Mouse (Mus musculus): ENCODE results near the gene Ipcef1. TPM values are rescaled to one million over a fixed set of nuclear protein-coding genes. Genes with fewer than 3 reads are reported as not detected.

Gene Ipcef1
- 0.48 TPM in 2 replicates for polyA plus RNA-seq (2016; fragmentation: Nextera tagmentation; extraction: Ambion mirVana)

GRCm38 (mm10) chr10:7052315-7053017 lies at the start of gene Ipcef1:
Gene Ipcef1 (minus strand): TSS chr10:7052478.
- WGBS, result 25% methylated on average over 12 of the region's 12 CpGs
- Histone ChIP-seq H3K9me3 (replicated peaks) (no peaks in the 10 kb centered on the region), H3K9ac (no peak within 1 kb of the TSS), H3K4me3 (no peak within 1 kb of the TSS; the same call in 1 of the 2 replicates), H3K36me3 (no peaks in the 10 kb centered on the region), H3K27me3 (no peaks in the 10 kb centered on the region), H3K4me2 (replicated peaks) (peak within 1 kb of the TSS; percentile 29), H3K4me1 (no peaks in the 10 kb centered on the region), H3K27ac (no peak within 1 kb of the TSS)
- no peak; the same call in 1 of the 2 replicates for ATAC-seq (ENCODE audit: low FRiP score)

- no peak for ATAC-seq (ENCODE audit: low FRiP score)
- 91% methylated on average over 1 of the region's 1 CpGs for WGBS
- H3K36me3 ChIP-seq, result no peaks in the 10 kb centered on the region
- H3K9ac ChIP-seq, result no peak overlapping the region
- H3K27me3 ChIP-seq, result no peaks in the 10 kb centered on the region
- no peak overlapping the region for H3K4me2 ChIP-seq (replicated peaks)
- no peaks in the 10 kb centered on the region for H3K4me1 ChIP-seq
- H3K9me3 ChIP-seq (replicated peaks), result no peaks in the 10 kb centered on the region
- H3K27ac ChIP-seq, result no peak overlapping the region
- H3K4me3 ChIP-seq, result no peak overlapping the region
Observed at GRCm38 (mm10) chr10:7077971-7078370, 25.7 kb upstream of the Ipcef1 start.

- WGBS, result 86% methylated on average over 7 of the region's 7 CpGs
- Histone ChIP-seq H3K27me3 (no peaks in the 10 kb centered on the region), H3K4me1 (no peaks in the 10 kb centered on the region), H3K27ac (no peak overlapping the region), H3K9ac (no peak overlapping the region), H3K9me3 (replicated peaks) (no peaks in the 10 kb centered on the region), H3K36me3 (no peaks in the 10 kb centered on the region), H3K4me2 (replicated peaks) (no peak overlapping the region), H3K4me3 (no peak overlapping the region)
- no peak for ATAC-seq (ENCODE audit: low FRiP score)
Observed at GRCm38 (mm10) chr10:7077389-7077808, 25.1 kb upstream of the Ipcef1 start.

- ATAC-seq (ENCODE audit: low FRiP score), result peak; percentile 32; the same call in 1 of the 2 replicates
- Histone ChIP-seq H3K27me3 (no peaks in the 10 kb centered on the region), H3K9ac (no peak overlapping the region), H3K4me2 (replicated peaks) (peak overlapping the region; percentile 8), H3K4me1 (no peaks in the 10 kb centered on the region), H3K27ac (no peak overlapping the region), H3K4me3 (no peak overlapping the region), H3K9me3 (replicated peaks) (no peaks in the 10 kb centered on the region), H3K36me3 (no peaks in the 10 kb centered on the region)
- 57% methylated on average over 7 of the region's 8 CpGs for WGBS
Observed at GRCm38 (mm10) chr10:7076662-7077211, 24.5 kb upstream of the Ipcef1 start.

GRCm38 (mm10) chr10:7076201-7076600 lies 23.9 kb upstream of the Ipcef1 start:
- H3K9ac ChIP-seq, result no peak overlapping the region
- ATAC-seq (ENCODE audit: low FRiP score), result peak; percentile 85
- no peak overlapping the region for H3K27ac ChIP-seq
- no peaks in the 10 kb centered on the region for H3K4me1 ChIP-seq
- no peaks in the 10 kb centered on the region for H3K27me3 ChIP-seq
- no peaks in the 10 kb centered on the region for H3K9me3 ChIP-seq (replicated peaks)
- H3K4me3 ChIP-seq, result no peak overlapping the region
- H3K4me2 ChIP-seq (replicated peaks), result peak overlapping the region; percentile 8; the same call in 1 of the 2 replicates
- WGBS, result 17% methylated on average over 8 of the region's 8 CpGs
- no peaks in the 10 kb centered on the region for H3K36me3 ChIP-seq

- H3K27ac ChIP-seq, result no peak overlapping the region
- H3K4me3 ChIP-seq, result no peak overlapping the region
- H3K36me3 ChIP-seq, result no peaks in the 10 kb centered on the region
- H3K9ac ChIP-seq, result no peak overlapping the region
- WGBS, result 86% methylated on average over 2 of the region's 2 CpGs
- no peak overlapping the region for H3K4me2 ChIP-seq (replicated peaks)
- H3K9me3 ChIP-seq (replicated peaks), result no peaks in the 10 kb centered on the region
- no peaks in the 10 kb centered on the region for H3K27me3 ChIP-seq
- ATAC-seq (ENCODE audit: low FRiP score), result no peak
- no peaks in the 10 kb centered on the region for H3K4me1 ChIP-seq
Observed at GRCm38 (mm10) chr10:7075661-7076060, 23.4 kb upstream of the Ipcef1 start.

- Histone ChIP-seq H3K27me3 (no peaks in the 10 kb centered on the region), H3K4me2 (replicated peaks) (no peak overlapping the region), H3K4me3 (no peak overlapping the region), H3K9me3 (replicated peaks) (no peaks in the 10 kb centered on the region), H3K4me1 (no peaks in the 10 kb centered on the region), H3K36me3 (no peaks in the 10 kb centered on the region), H3K9ac (no peak overlapping the region), H3K27ac (no peak overlapping the region)
- WGBS, result 89% methylated on average over 2 of the region's 2 CpGs
- ATAC-seq (ENCODE audit: low FRiP score), result no peak
Observed at GRCm38 (mm10) chr10:7074231-7074630, 22.0 kb upstream of the Ipcef1 start.

- H3K9me3 ChIP-seq (replicated peaks), result no peaks in the 10 kb centered on the region
- H3K27ac ChIP-seq, result no peak overlapping the region
- no peaks in the 10 kb centered on the region for H3K4me1 ChIP-seq
- no peaks in the 10 kb centered on the region for H3K27me3 ChIP-seq
- WGBS, result 90% methylated on average over 5 of the region's 5 CpGs
- H3K9ac ChIP-seq, result no peak overlapping the region
- H3K36me3 ChIP-seq, result no peaks in the 10 kb centered on the region
- no peak overlapping the region for H3K4me2 ChIP-seq (replicated peaks)
- no peak for ATAC-seq (ENCODE audit: low FRiP score)
- no peak overlapping the region for H3K4me3 ChIP-seq
Observed at GRCm38 (mm10) chr10:7070924-7071323, 18.6 kb upstream of the Ipcef1 start.

GRCm38 (mm10) chr10:7070100-7070835 lies 18.0 kb upstream of the Ipcef1 start:
- ATAC-seq (ENCODE audit: low FRiP score), result peak; percentile 46; the same call in 1 of the 2 replicates
- no peak overlapping the region for H3K9ac ChIP-seq
- WGBS, result 72% methylated on average over 8 of the region's 8 CpGs
- no peak overlapping the region for H3K27ac ChIP-seq
- no peak overlapping the region for H3K4me3 ChIP-seq
- no peak overlapping the region for H3K4me2 ChIP-seq (replicated peaks)
- no peaks in the 10 kb centered on the region for H3K36me3 ChIP-seq
- no peaks in the 10 kb centered on the region for H3K27me3 ChIP-seq
- no peaks in the 10 kb centered on the region for H3K9me3 ChIP-seq (replicated peaks)
- no peaks in the 10 kb centered on the region for H3K4me1 ChIP-seq

GRCm38 (mm10) chr10:7069090-7069489 lies 16.8 kb upstream of the Ipcef1 start:
- no peaks in the 10 kb centered on the region for H3K27me3 ChIP-seq
- no peaks in the 10 kb centered on the region for H3K9me3 ChIP-seq (replicated peaks)
- H3K4me1 ChIP-seq, result no peaks in the 10 kb centered on the region
- no peak for ATAC-seq (ENCODE audit: low FRiP score)
- no peak overlapping the region for H3K4me3 ChIP-seq
- H3K27ac ChIP-seq, result no peak overlapping the region
- H3K36me3 ChIP-seq, result no peaks in the 10 kb centered on the region
- H3K9ac ChIP-seq, result no peak overlapping the region
- no peak overlapping the region for H3K4me2 ChIP-seq (replicated peaks)
- 90% methylated on average over 2 of the region's 2 CpGs for WGBS

GRCm38 (mm10) chr10:7068608-7069007 lies 16.3 kb upstream of the Ipcef1 start:
- WGBS, result 69% methylated on average over 12 of the region's 12 CpGs
- Histone ChIP-seq H3K4me3 (no peak overlapping the region), H3K9ac (no peak overlapping the region), H3K27ac (no peak overlapping the region), H3K27me3 (no peaks in the 10 kb centered on the region), H3K36me3 (no peaks in the 10 kb centered on the region), H3K9me3 (replicated peaks) (no peaks in the 10 kb centered on the region), H3K4me2 (replicated peaks) (no peak overlapping the region), H3K4me1 (no peaks in the 10 kb centered on the region)
- ATAC-seq (ENCODE audit: low FRiP score), result no peak

GRCm38 (mm10) chr10:7063752-7064457 lies 11.6 kb upstream of the Ipcef1 start:
- Histone ChIP-seq H3K4me1 (no peaks in the 10 kb centered on the region), H3K4me2 (replicated peaks) (no peak overlapping the region), H3K27me3 (no peaks in the 10 kb centered on the region), H3K36me3 (no peaks in the 10 kb centered on the region), H3K9me3 (replicated peaks) (no peaks in the 10 kb centered on the region), H3K4me3 (no peak overlapping the region), H3K27ac (no peak overlapping the region), H3K9ac (no peak overlapping the region)
- ATAC-seq (ENCODE audit: low FRiP score), result no peak
- 85% methylated on average over 9 of the region's 9 CpGs for WGBS

Measured in hindbrain, embryonic 12.5 days (tissue).